Mouse (Mus musculus) stomach, embryonic 16.5 days (tissue): ENCODE results near the gene Ppt1. TPM values are rescaled to one million over a fixed set of nuclear protein-coding genes. Genes with fewer than 3 reads are reported as not detected.
"Not testable (repeated sequence)": the region's sequence is repeated elsewhere in the genome, so short reads cannot be mapped to it uniquely, and the experiment has no call there.

Experiments used
- ATAC-seq: fragments of 200-750 bp; cut with Nextera tagmentation; 2 replicates; pipeline ENCODE4 v1.8.0; 2017; ENCODE audit warnings: moderate number of reproducible peaks, moderate TSS enrichment; ENCODE audit not compliant: insufficient read depth, low FRiP score
- H3K27ac ChIP-seq: fragments of 300-500 bp; sonication (generic); 2 replicates; pipeline ENCODE4 v1.5.1; 2014; ENCODE audit warnings: low read length
- H3K27me3 ChIP-seq: fragments of 300-500 bp; sonication (generic); 2 replicates; pipeline ENCODE4 v1.6.1; 2014; ENCODE audit warnings: low read length, control low read depth, mixed read lengths; ENCODE audit not compliant: control insufficient read depth, insufficient read depth
- H3K36me3 ChIP-seq: fragments of 300-500 bp; sonication (generic); 2 replicates; pipeline ENCODE4 v1.6.1; 2014; ENCODE audit warnings: low read length; ENCODE audit not compliant: control insufficient read depth, insufficient read depth
- H3K4me1 ChIP-seq: fragments of 300-500 bp; sonication (generic); 2 replicates; pipeline ENCODE4 v1.6.1; 2014; ENCODE audit warnings: low read length, control low read depth, mixed read lengths; ENCODE audit not compliant: control insufficient read depth, insufficient read depth
- H3K4me2 ChIP-seq: fragments of 300-500 bp; sonication (generic); 2 replicates; pipeline ENCODE4 v1.6.1; 2014; ENCODE audit warnings: low read depth, low read length, mixed read lengths
- H3K4me3 ChIP-seq: fragments of 300-500 bp; sonication (generic); replicated peaks from 2 replicates; pipeline ENCODE4 v1.5.1; 2014; ENCODE audit warnings: mild to moderate bottlenecking, low read length
- H3K9ac ChIP-seq: fragments of 300-500 bp; sonication (generic); 2 replicates; pipeline ENCODE4 v1.6.1; 2014; ENCODE audit warnings: low read length
- H3K9me3 ChIP-seq: fragments of 300-500 bp; sonication (generic); replicated peaks from 2 replicates; pipeline ENCODE4 v1.6.1; 2016; ENCODE audit warnings: low read length, control low read depth; ENCODE audit not compliant: control insufficient read depth
- WGBS: fragments of 180-500 bp; shearing (Covaris S2); extraction: QIAGEN DNeasy Blood & Tissue Kit; methylation state at CpG from one replicate; pipeline ENCODE4 v1.1.7; 2014; 5-methylcytosine and 5-hydroxymethylcytosine counted together
- polyA plus RNA-seq: library from polyadenylated mRNA; unstranded; fragments of >200 nt; fragmentation: Nextera tagmentation; extraction: Ambion mirVana; gene quantifications from 2 replicates; pipeline ENCODE4 v1.2.1, GENCODE M21; 2015

The Ppt1 gene
- 79.3 and 90.6 TPM in 2 replicates for polyA plus RNA-seq

DNA sequence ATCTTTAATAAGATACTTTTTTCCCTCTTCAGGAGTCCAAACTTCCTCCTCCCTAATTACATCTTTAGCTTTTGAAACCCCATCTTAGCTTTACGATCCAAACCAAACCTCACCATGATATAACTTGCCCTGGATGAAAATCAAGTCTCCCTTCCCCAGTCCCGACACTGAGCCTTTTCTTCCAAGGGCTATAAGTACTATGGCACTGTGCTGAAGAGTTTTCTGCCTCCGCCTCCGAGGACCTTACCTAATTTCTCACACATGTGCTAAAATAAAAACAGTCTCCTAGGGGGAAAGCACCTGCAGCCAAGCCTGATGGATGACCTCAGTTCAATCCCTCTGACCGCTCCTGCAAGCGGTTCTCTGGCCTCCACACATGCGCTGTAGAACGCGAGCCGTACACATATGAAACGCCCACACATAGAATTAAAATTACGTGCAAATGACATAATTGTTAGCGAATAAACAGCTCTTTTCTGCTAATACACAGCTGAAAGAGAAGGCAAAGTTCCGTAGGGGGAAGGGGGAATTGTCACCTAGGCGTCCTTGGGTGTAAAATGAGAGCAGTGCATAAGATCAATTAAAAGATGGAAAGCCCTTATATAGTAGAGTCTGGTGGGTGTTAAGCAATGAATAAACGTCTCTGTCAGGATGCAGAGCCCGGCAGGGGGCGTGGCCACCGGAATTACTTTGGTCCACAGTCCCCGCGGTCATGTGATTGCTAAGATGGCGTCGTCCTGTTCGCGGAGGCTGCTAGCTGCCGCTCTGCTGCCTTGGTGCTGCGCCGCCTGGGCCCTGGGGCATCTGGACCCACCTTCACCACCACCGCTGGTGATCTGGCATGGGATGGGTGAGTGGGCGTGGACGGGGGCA, at the start of gene Ppt1:
TSS of gene Ppt1 (plus strand) at position 713 of the 873 bp plus-strand sequence.
- H3K27me3 ChIP-seq: no peaks in the 10 kb centered on the region
- H3K27ac ChIP-seq: peak within 1 kb of the TSS; percentile 36; the same call in 1 of the 2 replicates
- WGBS: 4% methylated on average over 31 of the region's 31 CpGs

DNA sequence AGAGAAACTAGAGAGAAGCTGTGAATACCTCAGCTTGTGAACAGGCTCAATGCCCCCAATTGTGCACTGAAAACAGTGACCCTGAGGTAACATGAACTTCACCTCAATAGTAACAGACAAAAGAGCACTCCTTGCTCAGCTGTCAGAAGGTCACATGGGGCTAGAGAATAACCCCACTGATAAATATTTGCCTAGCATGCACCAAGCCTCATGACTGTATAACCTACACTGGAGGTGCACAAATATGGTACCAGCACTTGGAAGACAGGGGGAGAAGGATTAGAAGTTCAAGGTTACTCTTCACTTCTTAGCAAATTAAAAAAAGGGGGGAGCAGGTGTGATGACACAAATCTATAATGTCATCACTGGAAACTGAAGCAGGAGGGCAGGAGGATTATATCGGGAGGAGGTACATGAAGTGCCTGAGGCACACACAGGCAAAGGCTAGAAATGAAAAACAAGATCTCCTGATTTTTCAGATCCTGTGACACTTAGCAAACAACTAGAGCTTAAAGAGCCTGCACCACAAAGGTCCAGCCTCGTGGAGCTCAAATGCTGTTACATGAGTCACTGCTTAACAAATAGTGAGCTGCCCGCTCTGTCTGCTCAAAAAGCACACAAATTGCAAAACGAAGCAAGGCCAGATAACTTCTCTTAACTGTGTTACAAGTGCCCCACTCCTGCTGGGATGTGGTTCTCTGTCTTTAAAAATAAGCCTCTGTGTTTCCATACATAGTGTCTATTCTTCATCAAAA, 46.5 kb upstream of the Ppt1 start:
- peak; percentile 73; the same call in 1 of the 2 replicates for ATAC-seq
- H3K36me3 ChIP-seq: no peaks in the 10 kb centered on the region
- H3K27ac ChIP-seq: peak overlapping the region; percentile 26; the same call in 1 of the 2 replicates

More for the DNA sequence above, at the start of gene Ppt1:
- Histone ChIP-seq H3K9me3 (no peaks in the 10 kb centered on the region), H3K9ac (peak within 1 kb of the TSS; percentile 81), H3K4me1 (peaks cover 13% of the 10 kb centered on the region), H3K36me3 (no peaks in the 10 kb centered on the region), H3K4me2 (peak within 1 kb of the TSS; percentile 66), H3K4me3 (peak within 1 kb of the TSS; percentile 73)
- peak; percentile 89 for ATAC-seq

GRCm38 (mm10) chr4:122808108-122808507, 27.9 kb upstream of the Ppt1 start:
- 24% methylated on average over 4 of the region's 4 CpGs for WGBS
- H3K27me3 ChIP-seq: no peaks in the 10 kb centered on the region
- no peaks in the 10 kb centered on the region for H3K36me3 ChIP-seq
- no peak overlapping the region for H3K4me3 ChIP-seq
- H3K9me3 ChIP-seq: no peaks in the 10 kb centered on the region
- no peak overlapping the region for H3K4me2 ChIP-seq
- no peak for ATAC-seq
- H3K27ac ChIP-seq: no peak overlapping the region
- H3K9ac ChIP-seq: no peak overlapping the region
- no peaks in the 10 kb centered on the region for H3K4me1 ChIP-seq

More for the DNA sequence above, 46.5 kb upstream of the Ppt1 start:
- H3K9me3 ChIP-seq: no peaks in the 10 kb centered on the region
- H3K9ac ChIP-seq: no peak overlapping the region
- H3K4me1 ChIP-seq: no peaks in the 10 kb centered on the region
- WGBS: 48% methylated on average over 4 of the region's 4 CpGs
- no peaks in the 10 kb centered on the region for H3K27me3 ChIP-seq
- H3K4me2 ChIP-seq: no peak overlapping the region
- H3K4me3 ChIP-seq: no peak overlapping the region

GRCm38 (mm10) chr4:122811180-122811579, 24.9 kb upstream of the Ppt1 start:
- no peaks in the 10 kb centered on the region for H3K9me3 ChIP-seq
- no peaks in the 10 kb centered on the region for H3K27me3 ChIP-seq
- H3K27ac ChIP-seq: no peak overlapping the region
- H3K9ac ChIP-seq: no peak overlapping the region
- WGBS: 44% methylated on average over 1 of the region's 1 CpGs
- no peaks in the 10 kb centered on the region for H3K36me3 ChIP-seq
- no peak overlapping the region for H3K4me2 ChIP-seq
- ATAC-seq: no peak
- H3K4me1 ChIP-seq: no peaks in the 10 kb centered on the region
- H3K4me3 ChIP-seq: no peak overlapping the region

DNA sequence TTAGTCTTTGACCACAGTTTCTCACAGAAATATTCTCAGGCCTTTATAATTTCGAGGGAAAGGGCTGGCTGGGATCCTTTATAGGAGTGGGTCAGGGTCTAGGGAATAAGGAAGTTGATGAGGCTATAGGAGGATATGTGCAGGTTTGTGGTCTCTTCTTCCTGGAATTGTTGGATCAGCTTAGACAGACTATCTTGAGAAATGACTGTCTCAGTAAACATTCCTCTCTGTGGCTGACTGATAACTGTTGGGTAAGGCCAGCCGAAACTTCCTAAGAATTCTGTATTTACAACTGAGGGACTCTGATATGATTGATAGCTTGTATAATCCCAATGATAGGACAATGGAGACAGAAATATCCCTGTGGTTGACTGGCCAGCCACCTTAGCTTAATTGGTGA, 24.2 kb upstream of the Ppt1 start:
- no peak for ATAC-seq
- Histone ChIP-seq H3K4me3 (no peak overlapping the region), H3K4me2 (no peak overlapping the region), H3K9me3 (no peaks in the 10 kb centered on the region), H3K9ac (no peak overlapping the region), H3K36me3 (no peaks in the 10 kb centered on the region), H3K27ac (no peak overlapping the region), H3K27me3 (no peaks in the 10 kb centered on the region), H3K4me1 (no peaks in the 10 kb centered on the region)
- WGBS: 49% methylated on average over 2 of the region's 2 CpGs

DNA sequence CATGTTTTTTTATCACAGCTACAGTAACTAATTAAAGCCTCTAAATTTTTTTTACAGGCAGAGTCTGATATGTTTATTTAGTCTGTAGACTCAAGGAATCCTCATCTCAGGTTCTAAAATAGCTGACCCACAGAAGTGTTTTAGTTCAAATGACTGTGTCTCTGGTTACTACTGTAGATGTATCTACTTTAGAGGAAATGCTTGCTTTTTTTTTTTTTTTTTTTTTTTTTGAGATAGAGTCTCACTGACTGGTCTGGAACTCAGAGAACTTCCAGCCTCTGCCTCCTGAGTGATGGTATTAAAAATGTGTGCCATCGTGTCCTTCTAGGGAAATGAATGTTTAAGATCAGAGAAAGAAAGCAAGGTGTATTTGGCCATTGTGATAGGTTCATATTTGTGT, 19.8 kb upstream of the Ppt1 start:
- Histone ChIP-seq H3K9me3 (no peaks in the 10 kb centered on the region), H3K9ac (no peak overlapping the region), H3K4me1 (no peaks in the 10 kb centered on the region), H3K36me3 (no peaks in the 10 kb centered on the region), H3K27me3 (no peaks in the 10 kb centered on the region), H3K4me3 (no peak overlapping the region), H3K4me2 (no peak overlapping the region), H3K27ac (no peak overlapping the region)
- ATAC-seq: no peak
- WGBS: 62% methylated on average over 1 of the region's 1 CpGs

- ATAC-seq, H3K4me3 ChIP-seq, H3K4me1 ChIP-seq, H3K4me2 ChIP-seq, H3K36me3 ChIP-seq, H3K9me3 ChIP-seq, H3K27ac ChIP-seq, H3K9ac ChIP-seq, H3K27me3 ChIP-seq: not testable (repeated sequence)
- WGBS: 23% methylated on average over 10 of the region's 10 CpGs
Observed at GRCm38 (mm10) chr4:122820941-122821340, 15.1 kb upstream of the Ppt1 start.

GRCm38 (mm10) chr4:122827651-122828050, 8.4 kb upstream of the Ppt1 start:
- Histone ChIP-seq H3K27ac (peak overlapping the region; percentile 75; the same call in 1 of the 2 replicates), H3K9me3 (no peaks in the 10 kb centered on the region), H3K9ac (no peak overlapping the region), H3K4me1 (no peaks in the 10 kb centered on the region; the same call in 1 of the 2 replicates), H3K4me2 (peak overlapping the region; percentile 19), H3K36me3 (no peaks in the 10 kb centered on the region), H3K27me3 (no peaks in the 10 kb centered on the region), H3K4me3 (no peak overlapping the region)
- peak; percentile 74 for ATAC-seq

DNA sequence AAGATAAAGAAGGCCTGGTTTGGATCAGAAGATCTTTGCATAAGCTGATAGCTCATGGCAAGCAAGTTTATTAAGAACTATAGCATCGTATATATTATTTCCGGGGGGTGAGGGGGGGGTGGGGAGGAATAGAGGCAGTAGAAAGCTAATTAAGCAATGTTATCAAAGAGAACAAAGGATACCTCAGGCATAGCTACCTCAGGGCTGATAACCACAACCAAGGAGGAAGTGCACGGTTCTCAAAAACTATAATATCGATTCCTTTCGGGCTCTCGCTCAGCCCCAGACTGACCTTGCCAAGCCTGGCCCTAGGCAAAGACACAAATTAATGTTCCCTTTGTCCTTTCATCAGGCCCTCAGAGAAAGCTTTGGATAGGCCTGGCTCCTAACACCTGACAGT, 6.7 kb upstream of the Ppt1 start:
- no peak for ATAC-seq

More for the DNA sequence above, 6.7 kb upstream of the Ppt1 start:
- Histone ChIP-seq H3K9ac (no peak overlapping the region), H3K9me3 (no peaks in the 10 kb centered on the region), H3K27ac (no peak overlapping the region), H3K4me2 (no peak overlapping the region), H3K4me1 (no peaks in the 10 kb centered on the region; the same call in 1 of the 2 replicates), H3K27me3 (no peaks in the 10 kb centered on the region), H3K36me3 (no peaks in the 10 kb centered on the region), H3K4me3 (no peak overlapping the region)
- 75% methylated on average over 6 of the region's 6 CpGs for WGBS
